Mouse (Mus musculus): Measurements from ENCODE around the gene Tmem108.

Tmem108 gene

DNA sequence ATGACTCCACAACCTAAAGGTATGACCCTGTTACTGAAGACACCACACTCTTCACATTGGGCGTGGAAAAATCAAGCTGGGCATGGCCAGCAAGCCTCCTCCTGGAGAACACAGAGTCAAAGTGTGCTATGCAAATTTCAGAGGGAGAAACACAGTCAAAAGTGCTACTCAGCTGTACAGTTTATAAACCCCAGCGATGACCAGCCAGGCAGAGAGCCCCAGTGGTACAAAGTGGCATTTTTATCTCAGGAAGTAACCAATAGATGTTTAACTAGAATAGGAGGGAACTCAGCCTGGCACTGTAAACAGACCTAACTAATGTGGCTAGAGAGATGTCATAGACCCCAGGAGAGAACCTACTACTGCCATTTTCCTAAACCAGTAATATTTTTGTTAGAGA lies 115.0 kb downstream of the Tmem108 start:
- no peak overlapping the region for H3K4me3 ChIP-seq (replicated peaks; ENCODE audit: low read length)

DNA sequence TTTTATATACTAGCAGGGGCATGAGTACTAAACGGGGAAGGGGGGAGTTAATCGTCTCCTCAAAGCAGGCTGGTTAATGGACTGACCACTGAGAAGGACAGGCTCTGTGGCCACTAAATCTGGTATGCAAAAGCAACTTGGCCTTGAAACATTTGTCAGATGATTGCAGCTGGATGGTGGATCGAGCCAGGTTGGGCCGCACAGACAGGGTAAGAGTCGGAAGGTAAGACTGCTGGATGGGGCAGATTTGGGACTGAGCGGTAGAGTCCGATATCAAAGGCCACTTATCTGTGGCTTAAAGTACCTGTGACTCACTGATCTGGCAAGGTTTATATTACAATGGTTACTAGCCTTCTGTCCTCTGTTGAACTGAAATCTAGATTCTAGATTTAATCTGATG lies 115.9 kb downstream of the Tmem108 start:
- H3K4me1 ChIP-seq (replicated peaks; ENCODE audit: low read depth, low read length): peaks cover 6% of the 10 kb centered on the region
- no peaks in the 10 kb centered on the region for H3K36me3 ChIP-seq (ENCODE audit: insufficient read depth, low read length)
- H3K27me3 ChIP-seq (ENCODE audit: insufficient read depth, low read length): no peaks in the 10 kb centered on the region
- no peaks in the 10 kb centered on the region for H3K9me3 ChIP-seq (ENCODE audit: low read length)
- TF ChIP-seq NANOG (IDR thresholded peaks at IDR 0.05; ENCODE audit: borderline replicate concordance, low read length): no peak
- TF ChIP-seq POU5F1 (IDR thresholded peaks at IDR 0.05; ENCODE audit: borderline replicate concordance, low read length): no peak
- no peak for TF ChIP-seq CTCF (conservative IDR thresholded peaks at IDR 0.05; ENCODE audit: low read length)
- no peak overlapping the region for H3K4me3 ChIP-seq (replicated peaks; ENCODE audit: low read length)

More for the DNA sequence above, 115.0 kb downstream of the Tmem108 start:
- Histone ChIP-seq H3K9me3 (ENCODE audit: low read length) (no peaks in the 10 kb centered on the region), H3K27me3 (ENCODE audit: insufficient read depth, low read length) (no peaks in the 10 kb centered on the region), H3K4me1 (replicated peaks; ENCODE audit: low read depth, low read length) (peaks cover 4% of the 10 kb centered on the region), H3K36me3 (ENCODE audit: insufficient read depth, low read length) (no peaks in the 10 kb centered on the region)
- no peak for TF ChIP-seq CTCF (conservative IDR thresholded peaks at IDR 0.05; ENCODE audit: low read length)
- no peak for TF ChIP-seq NANOG (IDR thresholded peaks at IDR 0.05; ENCODE audit: borderline replicate concordance, low read length)
- TF ChIP-seq POU5F1 (IDR thresholded peaks at IDR 0.05; ENCODE audit: borderline replicate concordance, low read length): no peak

DNA sequence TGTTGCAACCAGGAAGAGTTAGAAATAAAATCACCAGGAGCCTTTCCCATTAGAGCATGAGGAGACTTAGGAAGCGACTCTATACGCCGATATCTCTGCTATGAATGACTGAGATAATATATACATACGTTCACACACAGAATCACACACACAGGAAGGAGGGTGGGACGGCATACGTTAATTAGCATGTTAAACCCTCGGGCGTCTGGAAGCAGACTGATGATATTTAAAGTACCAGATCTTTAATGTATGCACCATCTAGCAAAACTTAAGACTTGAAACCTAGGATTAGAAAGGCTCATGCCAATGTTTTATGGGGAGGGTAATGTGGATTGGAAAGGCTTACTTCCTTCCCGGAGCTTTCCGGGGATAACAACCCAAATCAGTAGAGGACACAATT lies 119.3 kb downstream of the Tmem108 start:
- H3K27me3 ChIP-seq (ENCODE audit: insufficient read depth, low read length): no peaks in the 10 kb centered on the region
- no peaks in the 10 kb centered on the region for H3K9me3 ChIP-seq (ENCODE audit: low read length)
- TF ChIP-seq POU5F1 (IDR thresholded peaks at IDR 0.05; ENCODE audit: borderline replicate concordance, low read length) (no peak), NANOG (IDR thresholded peaks at IDR 0.05; ENCODE audit: borderline replicate concordance, low read length) (no peak), CTCF (conservative IDR thresholded peaks at IDR 0.05; ENCODE audit: low read length) (no peak)
- no peaks in the 10 kb centered on the region for H3K36me3 ChIP-seq (ENCODE audit: insufficient read depth, low read length)
- peaks cover 6% of the 10 kb centered on the region for H3K4me1 ChIP-seq (replicated peaks; ENCODE audit: low read depth, low read length)
- no peak overlapping the region for H3K4me3 ChIP-seq (replicated peaks; ENCODE audit: low read length)

DNA sequence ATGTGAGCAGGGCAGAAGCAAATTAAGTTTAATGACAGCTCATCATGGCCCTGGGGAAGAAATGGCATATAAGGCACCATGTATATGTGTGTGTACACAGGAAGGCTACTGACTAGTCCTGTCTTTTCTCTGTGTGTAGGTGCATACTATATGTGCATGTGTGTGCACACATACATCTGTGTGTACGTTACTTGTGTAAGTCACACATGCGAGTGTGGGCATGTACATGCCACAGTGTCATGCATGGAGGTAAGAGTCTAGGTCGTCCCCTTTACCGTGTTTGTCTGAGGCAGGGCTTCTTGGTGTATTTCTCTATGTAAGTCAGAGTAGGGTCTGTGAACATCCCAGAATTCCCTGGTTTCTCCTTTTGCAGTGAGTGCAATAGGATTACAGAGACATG lies 120.3 kb downstream of the Tmem108 start:
- Histone ChIP-seq H3K4me1 (replicated peaks; ENCODE audit: low read depth, low read length) (peaks cover 14% of the 10 kb centered on the region), H3K4me3 (replicated peaks; ENCODE audit: low read length) (no peak overlapping the region), H3K36me3 (ENCODE audit: insufficient read depth, low read length) (no peaks in the 10 kb centered on the region), H3K9me3 (ENCODE audit: low read length) (no peaks in the 10 kb centered on the region), H3K27me3 (ENCODE audit: insufficient read depth, low read length) (no peaks in the 10 kb centered on the region)
- TF ChIP-seq POU5F1 (IDR thresholded peaks at IDR 0.05; ENCODE audit: borderline replicate concordance, low read length) (no peak), CTCF (conservative IDR thresholded peaks at IDR 0.05; ENCODE audit: low read length) (no peak), NANOG (IDR thresholded peaks at IDR 0.05; ENCODE audit: borderline replicate concordance, low read length) (no peak)

DNA sequence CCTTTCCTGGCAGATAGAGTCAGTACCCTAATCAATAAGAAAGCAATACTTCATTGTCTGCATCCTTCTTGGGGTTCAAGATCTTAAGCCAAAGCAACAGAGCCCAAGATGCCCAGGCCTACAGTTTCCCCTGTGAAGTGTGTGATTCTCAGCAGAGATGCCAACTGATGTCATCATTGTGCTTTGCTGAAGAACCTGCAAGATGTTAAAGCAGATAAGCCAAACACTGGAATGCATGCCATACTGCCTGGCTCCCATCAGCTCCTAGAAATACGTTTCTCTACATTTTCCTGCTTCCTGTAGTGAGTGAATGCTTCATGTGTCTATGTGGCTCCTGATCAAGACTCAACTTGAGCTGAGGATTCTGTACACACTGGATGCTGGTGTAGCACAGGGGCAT lies 122.2 kb downstream of the Tmem108 start:
- H3K9me3 ChIP-seq (ENCODE audit: low read length): no peaks in the 10 kb centered on the region
- no peak for TF ChIP-seq POU5F1 (IDR thresholded peaks at IDR 0.05; ENCODE audit: borderline replicate concordance, low read length)
- no peak for TF ChIP-seq CTCF (conservative IDR thresholded peaks at IDR 0.05; ENCODE audit: low read length)
- no peak for TF ChIP-seq NANOG (IDR thresholded peaks at IDR 0.05; ENCODE audit: borderline replicate concordance, low read length)
- H3K27me3 ChIP-seq (ENCODE audit: insufficient read depth, low read length): no peaks in the 10 kb centered on the region
- no peak overlapping the region for H3K4me3 ChIP-seq (replicated peaks; ENCODE audit: low read length)
- H3K4me1 ChIP-seq (replicated peaks; ENCODE audit: low read depth, low read length): peaks cover 18% of the 10 kb centered on the region
- no peaks in the 10 kb centered on the region for H3K36me3 ChIP-seq (ENCODE audit: insufficient read depth, low read length)

DNA sequence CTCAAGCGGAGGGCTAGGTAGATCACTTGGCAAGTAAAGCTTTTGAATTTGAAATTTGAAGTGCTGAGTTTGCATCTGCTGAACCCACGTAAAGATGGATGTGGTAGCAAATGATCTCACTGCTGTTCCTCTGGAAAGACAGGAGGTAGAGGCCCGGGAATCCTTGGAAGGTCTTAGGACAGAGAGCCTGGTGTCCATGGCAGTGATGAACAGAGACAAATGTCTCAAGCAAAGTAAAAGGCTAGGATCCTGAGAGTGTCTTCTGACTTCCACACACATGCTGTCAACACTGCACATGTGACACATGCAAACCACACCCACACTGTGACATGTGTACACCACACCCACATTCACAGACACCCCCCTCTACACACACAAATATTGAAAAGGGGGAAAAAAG lies 124.2 kb downstream of the Tmem108 start:
- H3K4me3 ChIP-seq (replicated peaks; ENCODE audit: low read length): no peak overlapping the region
- TF ChIP-seq POU5F1 (IDR thresholded peaks at IDR 0.05; ENCODE audit: borderline replicate concordance, low read length): no peak
- no peak for TF ChIP-seq CTCF (conservative IDR thresholded peaks at IDR 0.05; ENCODE audit: low read length)
- TF ChIP-seq NANOG (IDR thresholded peaks at IDR 0.05; ENCODE audit: borderline replicate concordance, low read length): no peak
- no peaks in the 10 kb centered on the region for H3K36me3 ChIP-seq (ENCODE audit: insufficient read depth, low read length)
- H3K9me3 ChIP-seq (ENCODE audit: low read length): no peaks in the 10 kb centered on the region
- no peaks in the 10 kb centered on the region for H3K27me3 ChIP-seq (ENCODE audit: insufficient read depth, low read length)
- H3K4me1 ChIP-seq (replicated peaks; ENCODE audit: low read depth, low read length): peaks cover 18% of the 10 kb centered on the region

DNA sequence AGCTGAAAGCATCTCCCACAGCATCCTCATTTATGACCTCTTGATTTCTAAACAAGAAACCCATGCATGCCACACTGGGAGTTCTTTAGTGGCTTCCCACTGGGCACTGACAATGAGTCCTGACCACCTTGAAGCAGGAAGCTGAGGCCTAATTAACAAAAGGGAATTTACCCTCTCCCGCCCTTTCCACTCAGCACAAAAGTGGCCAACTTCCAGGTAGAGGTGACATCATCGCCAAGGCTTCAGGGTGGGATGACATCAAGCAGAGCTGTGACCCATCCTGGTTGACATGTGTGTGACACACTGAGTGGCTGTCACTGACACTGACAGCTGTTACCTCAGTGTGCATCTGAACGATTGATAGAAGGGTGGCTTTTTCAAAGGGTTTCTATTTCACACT lies 124.8 kb downstream of the Tmem108 start:
- Histone ChIP-seq H3K4me3 (replicated peaks; ENCODE audit: low read length) (no peak overlapping the region), H3K36me3 (ENCODE audit: insufficient read depth, low read length) (no peaks in the 10 kb centered on the region), H3K9me3 (ENCODE audit: low read length) (no peaks in the 10 kb centered on the region), H3K27me3 (ENCODE audit: insufficient read depth, low read length) (no peaks in the 10 kb centered on the region), H3K4me1 (replicated peaks; ENCODE audit: low read depth, low read length) (peaks cover 17% of the 10 kb centered on the region)
- TF ChIP-seq NANOG (IDR thresholded peaks at IDR 0.05; ENCODE audit: borderline replicate concordance, low read length) (no peak), POU5F1 (IDR thresholded peaks at IDR 0.05; ENCODE audit: borderline replicate concordance, low read length) (no peak), CTCF (conservative IDR thresholded peaks at IDR 0.05; ENCODE audit: low read length) (no peak)

DNA sequence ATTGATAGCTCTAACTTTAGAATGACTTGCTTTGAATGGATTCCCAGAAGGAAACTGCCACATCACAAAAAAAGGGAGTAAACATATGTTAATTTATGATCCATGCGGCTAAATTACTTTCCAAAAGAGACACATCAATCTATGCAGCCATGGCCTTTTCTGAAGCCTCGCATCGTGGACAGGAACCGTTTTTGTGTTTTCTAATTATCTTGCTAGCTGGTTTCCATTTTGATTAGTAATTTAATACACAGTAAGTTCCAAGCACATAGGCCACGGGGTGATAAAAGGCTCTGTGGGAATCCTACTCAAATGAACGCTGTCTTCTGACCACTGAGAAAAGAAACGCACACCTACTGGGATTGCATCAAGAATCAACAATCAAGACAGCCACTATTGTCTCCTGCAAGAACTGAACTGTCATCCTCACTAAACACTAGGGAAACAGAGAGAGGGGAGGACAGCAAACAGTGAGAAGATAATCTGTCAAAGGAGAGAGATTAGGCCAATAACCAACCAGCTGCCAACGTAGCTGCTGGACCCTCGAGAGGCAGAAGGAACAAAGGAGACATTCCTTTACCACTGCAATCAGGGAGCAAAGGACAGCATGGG lies 132.7 kb downstream of the Tmem108 start:
- Histone ChIP-seq H3K27me3 (ENCODE audit: insufficient read depth, low read length) (no peaks in the 10 kb centered on the region), H3K9me3 (ENCODE audit: low read length) (no peaks in the 10 kb centered on the region), H3K36me3 (ENCODE audit: insufficient read depth, low read length) (no peaks in the 10 kb centered on the region), H3K4me3 (replicated peaks; ENCODE audit: low read length) (no peak overlapping the region), H3K4me1 (replicated peaks; ENCODE audit: low read depth, low read length) (no peaks in the 10 kb centered on the region)
- TF ChIP-seq CTCF (conservative IDR thresholded peaks at IDR 0.05; ENCODE audit: low read length) (no peak), NANOG (IDR thresholded peaks at IDR 0.05; ENCODE audit: borderline replicate concordance, low read length) (no peak), POU5F1 (IDR thresholded peaks at IDR 0.05; ENCODE audit: borderline replicate concordance, low read length) (no peak)

DNA sequence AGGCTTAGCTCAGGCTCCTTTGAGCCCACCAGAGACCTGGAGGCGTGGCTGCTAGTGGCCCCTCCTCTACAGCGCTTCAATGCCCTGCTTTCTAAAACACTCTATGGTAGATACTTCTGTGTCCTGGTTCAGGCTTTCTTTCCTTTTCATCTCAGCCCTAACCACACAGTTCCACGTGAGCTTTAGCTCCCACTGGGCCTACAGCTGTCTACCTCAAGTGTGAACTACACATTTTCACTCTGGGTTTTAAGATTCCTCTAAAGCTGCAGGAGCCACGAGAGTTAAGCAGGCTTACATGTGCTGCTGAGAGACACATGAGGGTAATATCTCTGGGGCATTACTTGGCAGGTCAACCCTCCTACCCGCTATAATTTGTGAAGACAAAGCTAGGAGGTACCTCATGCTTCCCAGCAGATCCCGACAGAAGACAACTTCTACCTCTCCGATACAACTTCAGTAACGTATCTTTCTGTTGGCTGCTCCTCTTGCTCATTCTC lies 134.2 kb downstream of the Tmem108 start:
- Histone ChIP-seq H3K4me3 (replicated peaks; ENCODE audit: low read length) (no peak overlapping the region), H3K36me3 (ENCODE audit: insufficient read depth, low read length) (no peaks in the 10 kb centered on the region), H3K9me3 (ENCODE audit: low read length) (no peaks in the 10 kb centered on the region), H3K4me1 (replicated peaks; ENCODE audit: low read depth, low read length) (no peaks in the 10 kb centered on the region), H3K27me3 (ENCODE audit: insufficient read depth, low read length) (no peaks in the 10 kb centered on the region)
- no peak for TF ChIP-seq NANOG (IDR thresholded peaks at IDR 0.05; ENCODE audit: borderline replicate concordance, low read length)
- no peak for TF ChIP-seq POU5F1 (IDR thresholded peaks at IDR 0.05; ENCODE audit: borderline replicate concordance, low read length)
- TF ChIP-seq CTCF (conservative IDR thresholded peaks at IDR 0.05; ENCODE audit: low read length): no peak
